Mouse (Mus musculus): ENCODE results near the gene Gm28576. TPM values are rescaled to one million over a fixed set of nuclear protein-coding genes. Genes with fewer than 3 reads are reported as not detected.
"Not testable (repeated sequence)": the region's sequence is repeated elsewhere in the genome, so short reads cannot be mapped to it uniquely, and the experiment has no call there.

The Gm28576 gene
- total RNA-seq (2012; rRNA removed), result not detected in 2 replicates
- polyA plus RNA-seq (2012; ENCODE audit: insufficient read depth in 1 of 2, insufficient read length in 2 of 2, low read depth in 1 of 2, low replicate concordance in 2 of 2, missing spikeins in 1 of 2), result not detected

DNA sequence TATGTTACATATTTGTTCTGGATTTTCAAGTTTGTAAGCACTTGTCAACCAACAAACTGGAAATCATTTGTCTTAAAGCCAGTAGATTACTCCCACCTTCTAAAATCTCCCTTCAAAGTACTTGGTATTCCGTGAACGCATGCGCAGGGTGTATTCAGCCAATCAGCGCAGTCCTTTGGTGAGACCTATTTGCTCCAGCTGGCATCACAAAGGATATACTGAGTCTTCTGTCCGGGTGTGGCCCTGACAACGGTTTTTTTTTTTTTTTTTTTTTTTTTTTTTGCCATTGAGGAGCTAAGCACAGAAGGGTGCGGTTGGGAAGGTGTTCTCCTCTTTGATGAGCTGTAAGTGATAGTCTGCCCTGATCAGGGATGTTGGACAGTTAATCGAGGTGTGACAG is at the start of gene Gm28576:
Gene Gm28576 (plus strand): TSS at position 301 of the 400 bp plus-strand sequence.
- not testable (repeated sequence) for H3K9me3 ChIP-seq (replicated peaks; ENCODE audit: insufficient read depth, low read length); H3K27me3 ChIP-seq (ENCODE audit: control insufficient read depth in 1 of 2, insufficient read depth in 2 of 2, low read length in 2 of 2); H3K27ac ChIP-seq (ENCODE audit: control insufficient read depth, low read depth, low read length); H3K36me3 ChIP-seq (ENCODE audit: control insufficient read depth in 1 of 2, insufficient read depth in 2 of 2, low read length in 2 of 2); DNase-seq (ENCODE audit: low read depth, low spot score); H3K9ac ChIP-seq (ENCODE audit: control insufficient read depth, low read depth, low read length, poor library complexity, severe bottlenecking); H3K79me2 ChIP-seq (ENCODE audit: control insufficient read depth, insufficient read depth, low read length, poor library complexity); H3K4me3 ChIP-seq (ENCODE audit: control insufficient read depth in 1 of 2, insufficient read depth in 1 of 2, low read depth in 2 of 2, low read length in 2 of 2); H3K4me1 ChIP-seq (ENCODE audit: control insufficient read depth in 1 of 2, insufficient read depth in 2 of 2, low read length in 2 of 2)

Other genes starting within 250 kb of the Gm28576 start
- not detected in 2 replicates for gene Gm20826, start 84.5 kb upstream of the Gm28576 start, total RNA-seq (2012; rRNA removed)
- not detected for gene Gm20826, start 84.5 kb upstream of the Gm28576 start, polyA plus RNA-seq (2012; ENCODE audit: insufficient read depth in 1 of 2, insufficient read length in 2 of 2, low read depth in 1 of 2, low replicate concordance in 2 of 2, missing spikeins in 1 of 2)